Mouse (Mus musculus) embryonic facial prominence, embryonic 13.5 days (tissue): Measurements from ENCODE around the gene A630095N17Rik. TPM values are rescaled to one million over a fixed set of nuclear protein-coding genes. Genes with fewer than 3 reads are reported as not detected.

ENCODE experiments used
- ATAC-seq: fragments of 200-750 bp; cut with Nextera tagmentation; 2 replicates; pipeline ENCODE4 v1.8.0; 2017; ENCODE audit warnings: low read depth; ENCODE audit not compliant: insufficient number of reproducible peaks, insufficient read depth, low FRiP score, low TSS enrichment
- H3K27ac ChIP-seq: fragments of 300-500 bp; sonication (generic); 2 replicates; pipeline ENCODE4 v1.5.1; 2015; ENCODE audit warnings: moderate library complexity, mild to moderate bottlenecking, inconsistent platforms
- H3K27me3 ChIP-seq: fragments of 300-500 bp; sonication (generic); 2 replicates; pipeline ENCODE4 v1.6.1; 2015; ENCODE audit warnings: mild to moderate bottlenecking, inconsistent platforms
- H3K36me3 ChIP-seq: fragments of 300-500 bp; sonication (generic); 2 replicates; pipeline ENCODE4 v1.6.1; 2015; ENCODE audit warnings: mild to moderate bottlenecking, inconsistent platforms
- H3K4me1 ChIP-seq: fragments of 300-500 bp; sonication (generic); 2 replicates; pipeline ENCODE4 v1.6.1; 2015; ENCODE audit warnings: inconsistent platforms
- H3K4me2 ChIP-seq: fragments of 300-500 bp; sonication (generic); 2 replicates; pipeline ENCODE4 v1.6.1; 2015; ENCODE audit warnings: moderate library complexity, mild to moderate bottlenecking, inconsistent platforms
- H3K4me3 ChIP-seq: fragments of 300-500 bp; sonication (generic); 2 replicates; pipeline ENCODE4 v1.5.1; 2015; ENCODE audit warnings: mild to moderate bottlenecking, inconsistent platforms
- H3K9ac ChIP-seq: fragments of 300-500 bp; sonication (generic); 2 replicates; pipeline ENCODE4 v1.6.1; 2015; ENCODE audit warnings: mild to moderate bottlenecking, inconsistent platforms
- H3K9me3 ChIP-seq: fragments of 300-500 bp; sonication (generic); 2 replicates; pipeline ENCODE4 v1.6.1; 2016; ENCODE audit warnings: inconsistent platforms
- WGBS: fragments of 180-500 bp; shearing (Covaris S2); methylation state at CpG from one replicate; pipeline ENCODE4 v1.1.7; 2015; ENCODE audit warnings: mixed read lengths; 5-methylcytosine and 5-hydroxymethylcytosine counted together
- polyA plus RNA-seq: library from polyadenylated mRNA; unstranded; fragments of >200 nt; fragmentation: Nextera tagmentation; extraction: Ambion mirVana; gene quantifications from 2 replicates; pipeline ENCODE4 v1.2.1, GENCODE M21; 2015

Gene A630095N17Rik
- polyA plus RNA-seq, 1 experiment from 2014 or later = not detected

- H3K27ac ChIP-seq = peak within 1 kb of the TSS; percentile 39; the same call in 1 of the 2 replicates
Measured at GRCm38 (mm10) chr1:75210136-75211087, 21.5 kb downstream of the A630095N17Rik start, which contains the start of the genes Glb1l and Stk16. Gene Glb1l (minus strand): TSS chr1:75210813. Gene Stk16 (plus strand): TSS chr1:75210838.

GRCm38 (mm10) chr1:75208967-75209678 is 22.8 kb downstream of the A630095N17Rik start:
- Histone ChIP-seq H3K4me3 (peak overlapping the region; percentile 49), H3K36me3 (peaks cover 23% of the 10 kb centered on the region), H3K9me3 (no peaks in the 10 kb centered on the region), H3K27me3 (no peaks in the 10 kb centered on the region), H3K4me1 (peaks cover 36% of the 10 kb centered on the region), H3K27ac (0 out of 2 replicates have a peak overlapping the region, but pooled peaks have one; percentile 29), H3K4me2 (peak overlapping the region; percentile 95), H3K9ac (peak overlapping the region; percentile 77)
- 11% methylated on average over 34 of the region's 34 CpGs for WGBS
- no peak for ATAC-seq

More at GRCm38 (mm10) chr1:75210136-75211087, 21.5 kb downstream of the A630095N17Rik start, which contains the start of the genes Glb1l and Stk16:
- peak; percentile 82 for ATAC-seq
- Histone ChIP-seq H3K36me3 (peaks cover 35% of the 10 kb centered on the region), H3K9me3 (no peaks in the 10 kb centered on the region), H3K27me3 (no peaks in the 10 kb centered on the region), H3K9ac (peak within 1 kb of the TSS; percentile 96), H3K4me3 (peak within 1 kb of the TSS; percentile 97), H3K4me2 (peak within 1 kb of the TSS; percentile 95), H3K4me1 (peaks cover 36% of the 10 kb centered on the region)
- 5% methylated on average over 42 of the region's 42 CpGs for WGBS

GRCm38 (mm10) chr1:75201236-75201635 is 30.7 kb downstream of the A630095N17Rik start:
- Histone ChIP-seq H3K9ac (no peak overlapping the region), H3K36me3 (peaks cover 45% of the 10 kb centered on the region), H3K4me2 (no peak overlapping the region), H3K4me1 (no peaks in the 10 kb centered on the region), H3K4me3 (no peak overlapping the region), H3K9me3 (no peaks in the 10 kb centered on the region), H3K27me3 (no peaks in the 10 kb centered on the region), H3K27ac (no peak overlapping the region)
- ATAC-seq = no peak
- WGBS = 87% methylated on average over 1 of the region's 1 CpGs

GRCm38 (mm10) chr1:75192452-75192851 is 39.5 kb downstream of the A630095N17Rik start:
- peak overlapping the region; percentile 90 for H3K4me2 ChIP-seq
- no peaks in the 10 kb centered on the region for H3K27me3 ChIP-seq
- WGBS = under 1% methylated on average over 19 of the region's 19 CpGs
- H3K9ac ChIP-seq = peak overlapping the region; percentile 91
- no peaks in the 10 kb centered on the region for H3K9me3 ChIP-seq
- ATAC-seq = no peak
- H3K4me3 ChIP-seq = peak overlapping the region; percentile 80
- peaks cover 21% of the 10 kb centered on the region for H3K4me1 ChIP-seq
- peaks cover 42% of the 10 kb centered on the region for H3K36me3 ChIP-seq
- H3K27ac ChIP-seq = peak overlapping the region; percentile 95

- peak; percentile 98 for ATAC-seq
- Histone ChIP-seq H3K9ac (peak within 1 kb of the TSS; percentile 92), H3K36me3 (peaks cover 43% of the 10 kb centered on the region), H3K4me2 (peak within 1 kb of the TSS; percentile 90), H3K9me3 (no peaks in the 10 kb centered on the region), H3K27me3 (no peaks in the 10 kb centered on the region), H3K4me1 (peaks cover 21% of the 10 kb centered on the region), H3K4me3 (peak within 1 kb of the TSS; percentile 80), H3K27ac (peak within 1 kb of the TSS; percentile 95)
- WGBS = under 1% methylated on average over 56 of the region's 56 CpGs
Measured at GRCm38 (mm10) chr1:75191622-75192402, 40.1 kb downstream of the A630095N17Rik start, which contains the start of the genes Ankzf1 and Atg9a. Gene Ankzf1 (plus strand): TSS chr1:75192151. Gene Atg9a (minus strand): TSS chr1:75192196.

- Histone ChIP-seq H3K4me3 (peak overlapping the region; percentile 80), H3K4me2 (peak overlapping the region; percentile 90), H3K27me3 (no peaks in the 10 kb centered on the region), H3K36me3 (peaks cover 43% of the 10 kb centered on the region), H3K27ac (peak overlapping the region; percentile 86), H3K4me1 (peaks cover 21% of the 10 kb centered on the region), H3K9ac (peak overlapping the region; percentile 92), H3K9me3 (no peaks in the 10 kb centered on the region)
- no peak; the same call in 1 of the 2 replicates for ATAC-seq
- 44% methylated on average over 5 of the region's 5 CpGs for WGBS
Measured at GRCm38 (mm10) chr1:75191258-75191621, 40.7 kb downstream of the A630095N17Rik start.

- peak overlapping the region; percentile 92; the same call in 1 of the 2 replicates for H3K9ac ChIP-seq
- peak overlapping the region; percentile 90 for H3K4me2 ChIP-seq
- WGBS = 75% methylated on average over 2 of the region's 2 CpGs
- no peaks in the 10 kb centered on the region for H3K9me3 ChIP-seq
- H3K27ac ChIP-seq = no peak overlapping the region
- peak overlapping the region; percentile 80 for H3K4me3 ChIP-seq
- no peaks in the 10 kb centered on the region for H3K27me3 ChIP-seq
- ATAC-seq = no peak
- H3K4me1 ChIP-seq = peaks cover 21% of the 10 kb centered on the region
- H3K36me3 ChIP-seq = peaks cover 43% of the 10 kb centered on the region
Measured at GRCm38 (mm10) chr1:75190577-75190976, 41.3 kb downstream of the A630095N17Rik start.

GRCm38 (mm10) chr1:75187914-75188483 is 43.9 kb downstream of the A630095N17Rik start:
- peaks cover 15% of the 10 kb centered on the region for H3K4me1 ChIP-seq
- no peak overlapping the region for H3K4me3 ChIP-seq
- no peak overlapping the region for H3K9ac ChIP-seq
- H3K27me3 ChIP-seq = no peaks in the 10 kb centered on the region
- no peaks in the 10 kb centered on the region for H3K9me3 ChIP-seq
- no peak overlapping the region for H3K4me2 ChIP-seq
- WGBS = 82% methylated on average over 2 of the region's 2 CpGs
- no peak overlapping the region for H3K27ac ChIP-seq
- ATAC-seq = no peak
- H3K36me3 ChIP-seq = peaks cover 59% of the 10 kb centered on the region

- peaks cover 68% of the 10 kb centered on the region for H3K36me3 ChIP-seq
- H3K9me3 ChIP-seq = no peaks in the 10 kb centered on the region
- H3K27me3 ChIP-seq = no peaks in the 10 kb centered on the region
- peaks cover 14% of the 10 kb centered on the region for H3K4me1 ChIP-seq
- H3K27ac ChIP-seq = no peak overlapping the region
- no peak overlapping the region for H3K4me2 ChIP-seq
- ATAC-seq = no peak
- no peak overlapping the region for H3K9ac ChIP-seq
- H3K4me3 ChIP-seq = no peak overlapping the region
Measured at GRCm38 (mm10) chr1:75187126-75187525, 44.8 kb downstream of the A630095N17Rik start.

- 94% methylated on average over 11 of the region's 11 CpGs for WGBS
Measured at GRCm38 (mm10) chr1:75185495-75185894, 46.4 kb downstream of the A630095N17Rik start.

More at GRCm38 (mm10) chr1:75185495-75185894, 46.4 kb downstream of the A630095N17Rik start:
- no peak overlapping the region for H3K27ac ChIP-seq
- peaks cover 76% of the 10 kb centered on the region for H3K36me3 ChIP-seq
- H3K9me3 ChIP-seq = no peaks in the 10 kb centered on the region
- H3K4me3 ChIP-seq = no peak overlapping the region
- H3K4me1 ChIP-seq = peaks cover 9% of the 10 kb centered on the region
- H3K4me2 ChIP-seq = no peak overlapping the region
- 0 out of 2 replicates have a peak overlapping the region, but pooled peaks have one; percentile 16 for H3K9ac ChIP-seq
- no peak for ATAC-seq
- H3K27me3 ChIP-seq = no peaks in the 10 kb centered on the region
